Mouse (Mus musculus) lung, postnatal 4 days (tissue): Measurements from ENCODE around the gene Plekhg3.

ENCODE experiments used
- DNase-seq, 2 experiments: peaks; one replicate each; pipeline ENCODE4 v3.0.0; 2021

Gene Plekhg3

GRCm38 (mm10) chr12:76591037-76591436, 60.3 kb downstream of the Plekhg3 start:
- DNase-seq = no peak

- DNase-seq = peak in 1 of 2 experiments; percentile 60
Observed at GRCm38 (mm10) chr12:76592213-76592612, 61.5 kb downstream of the Plekhg3 start.

- no peak for DNase-seq
Observed at GRCm38 (mm10) chr12:76593254-76593653, 62.6 kb downstream of the Plekhg3 start.

- DNase-seq = peak; percentile 86 to 89
Observed at GRCm38 (mm10) chr12:76593839-76594322, 63.2 kb downstream of the Plekhg3 start.

GRCm38 (mm10) chr12:76594556-76594955, 63.9 kb downstream of the Plekhg3 start:
- no peak for DNase-seq

- no peak for DNase-seq
Observed at GRCm38 (mm10) chr12:76595830-76596229, 65.1 kb downstream of the Plekhg3 start.

GRCm38 (mm10) chr12:76596292-76597023, 65.8 kb downstream of the Plekhg3 start:
- DNase-seq = peak; percentile 72 to 83

- DNase-seq = no peak
Observed at GRCm38 (mm10) chr12:76597577-76598100, 66.9 kb downstream of the Plekhg3 start.

GRCm38 (mm10) chr12:76598196-76598928, 67.7 kb downstream of the Plekhg3 start:
- DNase-seq = no peak

GRCm38 (mm10) chr12:76603779-76604178, 73.1 kb downstream of the Plekhg3 start:
- DNase-seq = no peak

GRCm38 (mm10) chr12:76604546-76604945, 73.9 kb downstream of the Plekhg3 start:
- no peak for DNase-seq

GRCm38 (mm10) chr12:76605837-76606236, 75.1 kb downstream of the Plekhg3 start:
- DNase-seq = no peak

- DNase-seq = no peak
Observed at GRCm38 (mm10) chr12:76608241-76608640, 77.5 kb downstream of the Plekhg3 start.

GRCm38 (mm10) chr12:76608997-76609565, 78.4 kb downstream of the Plekhg3 start:
- DNase-seq = no peak

GRCm38 (mm10) chr12:76612621-76613020, 81.9 kb downstream of the Plekhg3 start:
- no peak for DNase-seq

- DNase-seq = no peak
Observed at GRCm38 (mm10) chr12:76614868-76615579, 84.3 kb downstream of the Plekhg3 start.

- DNase-seq = no peak
Observed at GRCm38 (mm10) chr12:76615580-76615937, 84.9 kb downstream of the Plekhg3 start.

- no peak for DNase-seq
Observed at GRCm38 (mm10) chr12:76618175-76618574, 87.5 kb downstream of the Plekhg3 start.

GRCm38 (mm10) chr12:76619847-76620246, 89.2 kb downstream of the Plekhg3 start:
- DNase-seq = no peak

- no peak for DNase-seq
Observed at GRCm38 (mm10) chr12:76623374-76623773, 92.7 kb downstream of the Plekhg3 start.
